8 mouse cellular contexts compared by ENCODE assay signal in the genomic region with DNA sequence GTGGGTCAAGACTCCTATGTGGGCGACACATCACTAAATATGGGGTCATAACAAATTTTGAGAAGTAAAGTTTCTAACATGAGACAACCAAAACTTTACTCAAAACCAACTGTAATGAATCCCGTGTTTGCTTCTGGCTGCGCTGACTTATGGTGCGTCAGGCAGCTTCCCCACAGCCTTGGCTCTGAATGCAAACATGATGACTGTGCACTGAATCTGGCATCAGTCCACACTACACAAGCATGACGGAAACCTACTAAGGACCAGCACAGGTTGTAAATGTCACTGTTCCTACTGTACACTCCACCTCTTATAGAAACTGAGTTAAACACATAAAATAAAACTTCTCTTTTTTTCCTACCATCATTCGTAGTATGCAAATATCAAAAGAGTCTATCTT. TPM values are rescaled to one million over a fixed set of nuclear protein-coding genes. Genes with fewer than 3 reads are reported as not detected.
DNase-seq lines count a peak whose midpoint lies in the region; TF ChIP-seq lines count a peak whose summit lies in the region.

No protein-coding gene starts in this region.

- no peaks in the 10 kb centered on the region for H3K9me3 ChIP-seq in hindbrain, embryonic 10.5 days

- no peaks in the 10 kb centered on the region for H3K4me1 ChIP-seq in hindbrain, embryonic 10.5 days (replicated peaks)

- peaks cover 38% of the 10 kb centered on the region for H3K36me3 ChIP-seq in hindbrain, embryonic 10.5 days

- H3K27me3 ChIP-seq in hindbrain, embryonic 10.5 days (ENCODE audit: insufficient read depth, poor library complexity, severe bottlenecking), result no peaks in the 10 kb centered on the region

- no peak overlapping the region for H3K4me3 ChIP-seq in left cerebral cortex, adult 2 months
- H3K4me3 ChIP-seq in hindbrain, embryonic 10.5 days, result no peak overlapping the region

- H3K27ac ChIP-seq in left cerebral cortex, adult 2 months, result no peak overlapping the region
- no peak overlapping the region for H3K27ac ChIP-seq in hindbrain, embryonic 10.5 days

- intact Hi-C loops in left cerebral cortex, postnatal 4 days (cut with DNase I), result no loop called here
- intact Hi-C loops in left cerebral cortex, adult 2 months (cut with DNase I), result no loop called here

- 92% methylated on average over 6 of the region's 6 CpGs for WGBS in hindbrain, embryonic 10.5 days

- no peak for TF ChIP-seq CTCF in left cerebral cortex, adult 2 months (IDR thresholded peaks at IDR 0.05)

- peak; percentile 54 for DNase-seq in cerebellum, adult 11-12 months
- no peak for DNase-seq in cerebellum, postnatal 4 days (ENCODE audit: low spot score in 2 of 2)
- DNase-seq in left cerebral cortex, postnatal 4 days, result peak; percentile 5
- no peak for DNase-seq in left cerebral cortex, adult 2 months (ENCODE audit: extremely low spot score in 1 of 2, low spot score in 2 of 2)
- DNase-seq in cerebellum, adult 9-11 months, result peak; percentile 63
- peak; percentile 4 for DNase-seq in lung, postnatal 25 days (ENCODE audit: low spot score)
- DNase-seq in hindbrain, embryonic 10.5 days (ENCODE audit: low spot score), result no peak
- DNase-seq in thymus, postnatal 10 days (ENCODE audit: low spot score in 2 of 2), result no peak

RNA-seq across cellular contexts. Expression of a gene that starts 45.3 kb away (rescaled TPM):
- total RNA-seq in left cerebral cortex, postnatal 4 days (2021), result 100 to 1,000 TPM; 143 to 147 TPM
- total RNA-seq in left cerebral cortex, adult 2 months (2021), result 100 to 1,000 TPM; 136 to 152 TPM
- 23.9 and 29.8 TPM in 2 replicates for polyA plus RNA-seq in hindbrain, embryonic 10.5 days (2016; fragmentation: Nextera tagmentation; extraction: Ambion mirVana)

Comparison
In these comparisons a context has a peak if more than half of its experiments do, and no peak if none do; other contexts are left out.
1. DNase-seq: peak in cerebellum, adult 11-12 months (single experiment), left cerebral cortex, postnatal 4 days (single experiment), cerebellum, adult 9-11 months (single experiment) and lung, postnatal 25 days (single experiment); none in cerebellum, postnatal 4 days (0 of 2), left cerebral cortex, adult 2 months (0 of 2), hindbrain, embryonic 10.5 days (single experiment) and thymus, postnatal 10 days (0 of 2).